Mouse (Mus musculus) CH12.LX (cell line): Measurements from ENCODE around the gene Caprin1. TPM values are rescaled to one million over a fixed set of nuclear protein-coding genes. Genes with fewer than 3 reads are reported as not detected.

Source experiments
- DNase-seq: peaks from one replicate; pipeline ENCODE4 v3.0.0-alpha.2; 2013; ENCODE audit errors: extremely low read depth
- H3K27ac ChIP-seq: 2 replicates; pipeline ENCODE4 v1.5.1; 2012; ENCODE audit warnings: low read depth, mild to moderate bottlenecking, control low read depth, moderate library complexity; ENCODE audit not compliant: insufficient read depth
- H3K27me3 ChIP-seq: replicated peaks from 2 replicates; pipeline ENCODE3; 2012; ENCODE audit warnings: inconsistent platforms
- H3K36me3 ChIP-seq, 2 experiments: replicated peaks in 1 of 2; 2 replicates each; pipeline versions ENCODE3 to v1.6.1; 2012; ENCODE audit warnings: inconsistent platforms in 1 of 2, low read length in 1 of 2, mild to moderate bottlenecking in 1 of 2, mixed read lengths in 1 of 2, moderate library complexity in 1 of 2; ENCODE audit not compliant: control insufficient read depth in 1 of 2, insufficient read depth in 1 of 2
- H3K4me1 ChIP-seq, 2 experiments: 2 replicates each; pipeline ENCODE4 v1.6.1; 2012; ENCODE audit warnings: inconsistent platforms in 1 of 2, moderate library complexity in 1 of 2; ENCODE audit not compliant: insufficient read depth in 2 of 2, control insufficient read depth in 1 of 2
- H3K4me2 ChIP-seq: 2 replicates; pipeline ENCODE4 v1.6.1; 2012; ENCODE audit warnings: low read depth, mild to moderate bottlenecking, control low read depth; ENCODE audit not compliant: poor library complexity, insufficient read depth, severe bottlenecking
- H3K4me3 ChIP-seq, 3 experiments: fragments of 150-350 bp in 1 of 3; sonication (generic) in 1 of 3; replicated peaks in 1 of 3; 2 replicates each; pipeline versions ENCODE3 to v1.5.1; 2011 to 2012; ENCODE audit warnings: low read depth in 2 of 3, low read length in 2 of 3, mild to moderate bottlenecking in 2 of 3, moderate library complexity in 2 of 3, control low read depth in 1 of 3, improper control_type of control experiment in 1 of 3, inconsistent platforms in 1 of 3, mixed read lengths in 1 of 3; ENCODE audit not compliant: poor library complexity in 1 of 3
- H3K79me2 ChIP-seq: replicated peaks from 2 replicates; pipeline ENCODE4 v1.6.1; 2012; ENCODE audit warnings: mild to moderate bottlenecking, moderate library complexity; ENCODE audit not compliant: control insufficient read depth, poor library complexity, insufficient read depth, severe bottlenecking; ENCODE audit errors: extremely low read depth
- H3K9ac ChIP-seq: 2 replicates; pipeline ENCODE4 v1.6.1; 2012; ENCODE audit warnings: low read depth, mild to moderate bottlenecking, control low read depth, moderate library complexity; ENCODE audit not compliant: insufficient read depth
- H3K9me3 ChIP-seq: replicated peaks from 2 replicates; pipeline ENCODE3; 2012; ENCODE audit warnings: low read length, inconsistent platforms, mixed read lengths
- BHLHE40 ChIP-seq: IDR thresholded peaks from 2 replicates; pipeline ENCODE4 v1.6.1; 2011; ENCODE audit warnings: mild to moderate bottlenecking, low read depth, low read length, improper control_type of control experiment
- CHD2 ChIP-seq: IDR thresholded peaks from 2 replicates; pipeline ENCODE4 v1.6.1; 2011; ENCODE audit warnings: low read length, improper control_type of control experiment
- CTCF ChIP-seq, 2 experiments: IDR thresholded peaks in 1 of 2; conservative IDR thresholded peaks in 1 of 2; 2 replicates each; pipeline ENCODE4 v1.5.1; 2011 to 2012; ENCODE audit warnings: low read depth in 2 of 2, low read length in 2 of 2, improper control_type of control experiment in 1 of 2, inconsistent platforms in 1 of 2, mild to moderate bottlenecking in 1 of 2, moderate library complexity in 1 of 2
- E2F4 ChIP-seq: IDR thresholded peaks from 2 replicates; pipeline ENCODE4 v1.6.1; 2011; ENCODE audit warnings: low read depth, low read length, improper control_type of control experiment; ENCODE audit not compliant: insufficient replicate concordance
- ETS1 ChIP-seq: conservative IDR thresholded peaks from 2 replicates; pipeline ENCODE4 v1.6.1; 2012; ENCODE audit warnings: low read depth, mild to moderate bottlenecking, inconsistent platforms, low read length, improper control_type of control experiment, moderate library complexity
- GABPA ChIP-seq: IDR thresholded peaks from 2 replicates; pipeline ENCODE4 v1.6.1; 2012; ENCODE audit warnings: low read depth, low read length, improper control_type of control experiment, inconsistent platforms; ENCODE audit not compliant: insufficient replicate concordance
- HCFC1 ChIP-seq: IDR thresholded peaks from 2 replicates; pipeline ENCODE4 v1.6.1; 2012; ENCODE audit warnings: low read depth, mild to moderate bottlenecking, inconsistent platforms, low read length, improper control_type of control experiment
- MAFK ChIP-seq: IDR thresholded peaks from 2 replicates; pipeline ENCODE4 v1.6.1; 2011; ENCODE audit warnings: low read length, improper control_type of control experiment; ENCODE audit not compliant: insufficient replicate concordance
- MAX ChIP-seq: IDR thresholded peaks from 2 replicates; pipeline ENCODE4 v1.6.1; 2011; ENCODE audit warnings: low read length, improper control_type of control experiment
- MYC ChIP-seq: IDR thresholded peaks from 2 replicates; pipeline ENCODE4 v1.6.1; 2011; ENCODE audit warnings: low read depth, mild to moderate bottlenecking, improper control_type of control experiment, low read length
- PAX5 ChIP-seq: IDR thresholded peaks from 2 replicates; pipeline ENCODE4 v1.6.1; 2012; ENCODE audit warnings: low read length, inconsistent platforms, mixed read lengths
- POLR2A ChIP-seq: IDR thresholded peaks from 2 replicates; pipeline ENCODE4 v1.6.1; 2011; ENCODE audit warnings: low read depth, mild to moderate bottlenecking, improper control_type of control experiment, low read length
- RAD21 ChIP-seq: IDR thresholded peaks from 2 replicates; pipeline ENCODE4 v1.6.1; 2011; ENCODE audit warnings: low read depth, mild to moderate bottlenecking, low read length, improper control_type of control experiment, moderate library complexity
- RCOR1 ChIP-seq: conservative IDR thresholded peaks from 2 replicates; pipeline ENCODE4 v1.6.1; 2012; ENCODE audit warnings: low read depth, mild to moderate bottlenecking, inconsistent platforms, low read length, improper control_type of control experiment
- SMC3 ChIP-seq: IDR thresholded peaks from 2 replicates; pipeline ENCODE4 v1.6.1; 2011; ENCODE audit warnings: low read depth, low read length, improper control_type of control experiment
- USF1 ChIP-seq: IDR thresholded peaks from 2 replicates; pipeline ENCODE4 v1.6.1; 2014; ENCODE audit warnings: low read depth, mild to moderate bottlenecking, inconsistent platforms, low read length, improper control_type of control experiment
- dilution Hi-C: fragments of 300-500 bp; cut with MboI; formaldehyde crosslinking; loops from 2 replicates; pipeline ENCODE4 v1.14.3; 2020; ENCODE audit warnings: low sequenced_read_pairs; ENCODE audit not compliant: extremely low pct_unique_long_range_greater_than_20kb, extremely low pct_ligation_motif_present
- in situ Hi-C: fragments of 300-500 bp; cut with MboI; formaldehyde crosslinking; loops from 3 replicates; pipeline ENCODE4 v1.14.3; 2019; ENCODE audit warnings: low sequenced_read_pairs, low pct_ligation_motif_present, low pct_unique_long_range_greater_than_20kb, mixed read lengths
- polyA plus RNA-seq: library from polyadenylated mRNA; unstranded; fragments of >175 nt; gene quantifications from 2 replicates; pipeline ENCODE4 v1.2.1, GENCODE M21; 2012; ENCODE audit warnings: low read depth; ENCODE audit not compliant: insufficient read length
- total RNA-seq, 2 experiments: library from RNA; depleted of rRNA; stranded (reverse); fragments of 300-350 nt in 1 of 2; fragments of >200 nt in 1 of 2; gene quantifications; 2 replicates each; pipeline ENCODE4 v1.2.3; 2012 to 2014

The Caprin1 gene
- total and polyA plus RNA-seq, 3 experiments: 217 to 514 (median 410) TPM

DNA sequence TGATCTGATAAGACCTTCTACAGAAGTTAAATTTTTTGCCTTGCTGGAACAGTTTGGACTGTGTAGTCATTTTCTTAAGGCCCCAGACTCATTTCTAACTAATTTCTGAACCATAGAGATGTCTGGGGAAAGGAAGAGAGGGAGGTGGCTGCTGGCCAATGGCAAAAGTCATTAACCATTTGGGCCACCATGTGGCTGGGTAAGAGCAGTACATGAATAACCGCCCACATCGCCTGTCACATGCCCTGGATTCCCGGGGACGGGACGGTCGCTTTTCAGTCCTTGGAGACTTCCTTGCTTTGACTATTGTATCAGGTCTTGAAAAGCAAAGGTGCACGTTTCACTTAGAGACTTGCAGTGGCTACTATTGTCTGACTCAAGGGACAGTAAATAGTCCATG, 25.1 kb upstream of the Caprin1 start:
- no peaks in the 10 kb centered on the region for H3K36me3 ChIP-seq
- peak; percentile 26 for DNase-seq
- in situ Hi-C loops: no loop called here
- H3K27ac ChIP-seq: no peak overlapping the region
- dilution Hi-C loops: no loop called here
- 0 out of 2 replicates have a peak overlapping the region, but pooled peaks have one; percentile 27 for H3K4me2 ChIP-seq
- no peak overlapping the region for H3K4me3 ChIP-seq
- TF ChIP-seq SMC3 (peak; percentile 58), MYC (0 out of 2 replicates have a peak, but pooled peaks have one; percentile 41), ETS1 (no peak), RAD21 (peak; percentile 40), PAX5 (no peak), MAX (peak; percentile 56; the same call in 1 of the 2 replicates), CTCF (conservative IDR thresholded peaks at IDR 0.05 in 1 of 2, IDR thresholded peaks at IDR 0.05 in 1 of 2; ENCODE audit: low read depth in 2 of 2, low read length in 2 of 2) (peak in 1 of 2 experiments; percentile 57; a peak in 2 of 4 replicates), MAFK (no peak), HCFC1 (no peak)
- H3K27me3 ChIP-seq: no peaks in the 10 kb centered on the region
- peaks cover 0 to 7% of the 10 kb centered on the region in 2 experiments; a peak in 1 of 4 replicates for H3K4me1 ChIP-seq
- no peak overlapping the region for H3K9ac ChIP-seq
- H3K79me2 ChIP-seq: no peaks in the 10 kb centered on the region
- no peaks in the 10 kb centered on the region for H3K9me3 ChIP-seq

DNA sequence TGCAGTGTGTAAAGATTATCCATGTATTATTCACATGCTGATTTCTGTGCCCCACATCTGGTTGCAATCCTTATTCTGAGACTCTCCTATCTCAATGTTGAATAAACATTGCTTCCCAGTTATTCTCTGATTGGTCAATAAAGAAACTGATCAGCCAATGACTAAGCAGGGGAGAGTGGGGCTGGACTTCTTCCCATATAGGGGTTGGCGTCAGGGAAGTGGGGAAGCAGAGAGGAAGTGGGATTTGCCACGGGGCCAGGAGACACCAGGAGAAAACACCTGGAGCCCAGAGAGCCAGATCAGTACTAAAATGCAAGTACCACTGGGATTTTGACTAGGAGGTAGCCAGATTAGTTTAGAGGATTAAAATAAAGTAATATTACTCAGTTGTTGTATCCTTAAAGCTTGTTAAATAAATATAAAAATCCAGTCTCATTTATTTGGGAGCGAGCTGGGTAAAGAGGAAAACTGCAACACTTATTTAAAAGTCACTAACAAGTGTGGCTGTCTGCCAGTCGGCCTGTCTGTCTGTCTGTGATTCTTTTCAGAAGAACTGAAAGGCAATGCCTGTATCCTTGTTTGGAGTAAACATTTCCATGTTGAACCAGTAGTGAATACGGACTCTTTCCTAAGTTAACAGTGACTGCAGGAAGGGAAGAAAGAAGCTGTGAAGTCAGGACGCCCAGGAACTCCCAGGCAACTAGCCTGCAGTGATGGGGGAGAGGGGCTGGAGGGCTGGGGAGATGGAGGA, 19.9 kb upstream of the Caprin1 start:
- dilution Hi-C loops: no loop called here
- H3K9me3 ChIP-seq: no peaks in the 10 kb centered on the region
- no peak overlapping the region for H3K9ac ChIP-seq
- H3K4me2 ChIP-seq: no peak overlapping the region
- no peaks in the 10 kb centered on the region for H3K79me2 ChIP-seq
- no peak overlapping the region for H3K4me3 ChIP-seq
- peaks cover 0 to 3% of the 10 kb centered on the region in 2 experiments; a peak in 1 of 4 replicates for H3K4me1 ChIP-seq
- TF ChIP-seq SMC3 (no peak), CHD2 (no peak), BHLHE40 (no peak), RCOR1 (no peak), CTCF (conservative IDR thresholded peaks at IDR 0.05 in 1 of 2, IDR thresholded peaks at IDR 0.05 in 1 of 2; ENCODE audit: low read depth in 2 of 2, low read length in 2 of 2) (no peak), POLR2A (no peak), USF1 (no peak), E2F4 (no peak), GABPA (no peak)
- H3K27ac ChIP-seq: no peak overlapping the region
- no peak for DNase-seq
- no peaks in the 10 kb centered on the region for H3K27me3 ChIP-seq
- no peaks in the 10 kb centered on the region for H3K36me3 ChIP-seq
- in situ Hi-C loops: no loop called here
